Mouse (Mus musculus) kidney, embryonic 16.5 days (tissue): ENCODE data around the gene Rps6kb1. TPM values are rescaled to one million over a fixed set of nuclear protein-coding genes. Genes with fewer than 3 reads are reported as not detected.
A peak's percentile ranks its signal among the peaks of the same experiment; 100 is the strongest.

Experiments
- ATAC-seq: fragments of 200-750 bp; cut with Nextera tagmentation; 2 replicates; pipeline ENCODE4 v1.8.0; 2017; ENCODE audit warnings: moderate TSS enrichment; ENCODE audit not compliant: low FRiP score, low TSS enrichment
- H3K27ac ChIP-seq: fragments of 300-500 bp; sonication (generic); 2 replicates; pipeline ENCODE4 v1.5.1; 2014; ENCODE audit warnings: low read length
- H3K27me3 ChIP-seq: fragments of 300-500 bp; sonication (generic); 2 replicates; pipeline ENCODE4 v1.6.1; 2014; ENCODE audit warnings: low read length, control low read depth, mixed read lengths; ENCODE audit not compliant: insufficient read depth
- H3K36me3 ChIP-seq: fragments of 300-500 bp; sonication (generic); 2 replicates; pipeline ENCODE4 v1.6.1; 2014; ENCODE audit warnings: low read length, control low read depth, mixed read lengths; ENCODE audit not compliant: insufficient read depth
- H3K4me1 ChIP-seq: fragments of 300-500 bp; sonication (generic); 2 replicates; pipeline ENCODE4 v1.6.1; 2014; ENCODE audit warnings: low read length, control low read depth, mixed read lengths; ENCODE audit not compliant: insufficient read depth
- H3K4me2 ChIP-seq: fragments of 300-500 bp; sonication (generic); replicated peaks from 2 replicates; pipeline ENCODE4 v1.6.1; 2014; ENCODE audit warnings: low read depth, low read length
- H3K4me3 ChIP-seq: fragments of 300-500 bp; sonication (generic); 2 replicates; pipeline ENCODE4 v1.5.1; 2014; ENCODE audit warnings: mild to moderate bottlenecking, low read length
- H3K9ac ChIP-seq: fragments of 300-500 bp; sonication (generic); replicated peaks from 2 replicates; pipeline ENCODE4 v1.6.1; 2014; ENCODE audit warnings: low read length
- H3K9me3 ChIP-seq: fragments of 300-500 bp; sonication (generic); 2 replicates; pipeline ENCODE4 v1.6.1; 2016; ENCODE audit warnings: low read length, control low read depth
- WGBS: fragments of 180-500 bp; shearing (Covaris S2); extraction: QIAGEN DNeasy Blood & Tissue Kit; methylation state at CpG from one replicate; pipeline ENCODE4 v1.1.7; 2014; 5-methylcytosine and 5-hydroxymethylcytosine counted together
- polyA plus RNA-seq: library from polyadenylated mRNA; unstranded; fragments of >200 nt; fragmentation: Nextera tagmentation; extraction: Ambion mirVana; gene quantifications from 2 replicates; pipeline ENCODE4 v1.2.1, GENCODE M21; 2015

Rps6kb1 gene
- polyA plus RNA-seq, 1 experiment from 2014 or later, result 51.6 TPM

DNA sequence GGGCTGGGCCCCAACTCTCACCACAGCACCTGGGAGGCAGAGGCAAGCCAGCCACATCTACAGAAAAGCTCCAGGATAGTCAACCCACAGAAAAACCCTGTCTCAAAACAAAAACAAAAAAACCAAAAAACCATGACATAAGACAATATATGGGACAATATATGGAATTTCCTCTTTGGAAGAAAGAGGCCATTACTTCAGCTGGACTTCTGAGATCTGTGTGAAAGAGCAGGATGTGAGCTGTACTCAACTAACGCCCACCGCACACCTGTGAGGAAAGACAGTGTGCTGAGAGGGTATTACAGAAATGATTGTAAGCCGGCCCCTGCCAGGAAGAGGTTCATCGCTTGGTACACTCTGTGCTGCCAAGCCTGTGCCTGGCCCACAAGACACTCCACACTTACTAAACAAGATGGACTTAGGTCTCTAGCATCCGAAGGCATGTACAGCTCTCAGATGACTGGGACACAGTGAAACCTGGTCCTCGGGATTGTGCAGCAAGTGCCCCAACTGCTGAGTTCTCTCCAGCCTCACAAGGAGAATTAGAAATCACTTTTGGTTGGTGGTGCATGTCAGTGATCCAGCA, 29.1 kb upstream of the Rps6kb1 start:
- 79% methylated on average over 6 of the region's 6 CpGs for WGBS
- H3K27me3 ChIP-seq, result no peaks in the 10 kb centered on the region
- H3K4me2 ChIP-seq, result no peak overlapping the region
- H3K9ac ChIP-seq, result no peak overlapping the region
- peaks cover 48% of the 10 kb centered on the region for H3K4me1 ChIP-seq
- ATAC-seq, result no peak
- H3K9me3 ChIP-seq, result no peaks in the 10 kb centered on the region
- H3K27ac ChIP-seq, result no peak overlapping the region
- H3K4me3 ChIP-seq, result no peak overlapping the region
- no peaks in the 10 kb centered on the region for H3K36me3 ChIP-seq

DNA sequence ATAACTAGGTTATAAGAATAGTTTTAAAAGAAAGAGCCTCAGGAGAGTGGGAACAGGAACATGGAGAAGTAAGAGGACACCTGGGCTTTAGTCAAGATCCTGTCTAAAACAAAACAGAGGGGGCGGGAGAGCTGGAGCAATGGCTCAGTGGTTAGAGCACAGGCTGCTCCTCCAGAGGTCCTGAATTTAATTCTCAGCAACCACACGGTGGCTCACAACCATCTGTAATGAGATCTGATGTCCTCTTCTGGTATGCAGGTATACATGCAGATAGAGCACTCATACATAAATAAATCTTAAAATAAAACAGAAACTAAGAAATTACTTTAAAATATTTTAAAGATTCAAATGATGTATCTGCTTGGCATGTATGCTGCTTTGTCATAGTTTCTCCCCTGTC, 28.0 kb upstream of the Rps6kb1 start:
- Histone ChIP-seq H3K36me3 (no peaks in the 10 kb centered on the region), H3K27ac (no peak overlapping the region), H3K9me3 (no peaks in the 10 kb centered on the region), H3K4me1 (peaks cover 40% of the 10 kb centered on the region), H3K9ac (no peak overlapping the region), H3K4me3 (no peak overlapping the region), H3K27me3 (no peaks in the 10 kb centered on the region), H3K4me2 (no peak overlapping the region)
- 56% methylated on average over 2 of the region's 2 CpGs for WGBS
- ATAC-seq, result no peak

DNA sequence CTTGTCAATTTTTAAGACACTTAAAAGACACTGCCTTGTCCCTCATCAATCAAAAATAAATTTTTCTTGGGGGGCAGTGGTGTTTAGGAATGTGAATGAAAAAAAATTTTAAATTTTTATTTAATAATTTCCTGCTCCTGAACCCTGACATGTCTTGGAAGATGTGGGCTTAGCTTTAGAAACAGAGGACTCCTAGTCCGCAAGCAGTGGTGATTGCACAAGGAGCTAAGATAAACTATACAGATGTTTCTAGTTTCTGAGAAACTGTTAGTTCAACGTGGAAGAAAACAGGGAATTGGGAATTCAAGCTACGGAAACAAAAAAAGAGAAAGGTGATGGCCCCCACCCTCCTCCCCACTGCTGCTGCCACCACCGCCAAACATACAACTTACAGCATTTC, 27.3 kb upstream of the Rps6kb1 start:
- 72% methylated on average over 4 of the region's 4 CpGs for WGBS
- Histone ChIP-seq H3K9me3 (no peaks in the 10 kb centered on the region), H3K9ac (no peak overlapping the region), H3K4me3 (no peak overlapping the region), H3K4me1 (peaks cover 32% of the 10 kb centered on the region), H3K4me2 (peak overlapping the region; percentile 22; the same call in 1 of the 2 replicates), H3K27me3 (no peaks in the 10 kb centered on the region), H3K27ac (peak overlapping the region; percentile 76), H3K36me3 (0 out of 2 replicates have a peak, but pooled peaks cover 6% of the 10 kb centered on the region)
- ATAC-seq, result no peak

DNA sequence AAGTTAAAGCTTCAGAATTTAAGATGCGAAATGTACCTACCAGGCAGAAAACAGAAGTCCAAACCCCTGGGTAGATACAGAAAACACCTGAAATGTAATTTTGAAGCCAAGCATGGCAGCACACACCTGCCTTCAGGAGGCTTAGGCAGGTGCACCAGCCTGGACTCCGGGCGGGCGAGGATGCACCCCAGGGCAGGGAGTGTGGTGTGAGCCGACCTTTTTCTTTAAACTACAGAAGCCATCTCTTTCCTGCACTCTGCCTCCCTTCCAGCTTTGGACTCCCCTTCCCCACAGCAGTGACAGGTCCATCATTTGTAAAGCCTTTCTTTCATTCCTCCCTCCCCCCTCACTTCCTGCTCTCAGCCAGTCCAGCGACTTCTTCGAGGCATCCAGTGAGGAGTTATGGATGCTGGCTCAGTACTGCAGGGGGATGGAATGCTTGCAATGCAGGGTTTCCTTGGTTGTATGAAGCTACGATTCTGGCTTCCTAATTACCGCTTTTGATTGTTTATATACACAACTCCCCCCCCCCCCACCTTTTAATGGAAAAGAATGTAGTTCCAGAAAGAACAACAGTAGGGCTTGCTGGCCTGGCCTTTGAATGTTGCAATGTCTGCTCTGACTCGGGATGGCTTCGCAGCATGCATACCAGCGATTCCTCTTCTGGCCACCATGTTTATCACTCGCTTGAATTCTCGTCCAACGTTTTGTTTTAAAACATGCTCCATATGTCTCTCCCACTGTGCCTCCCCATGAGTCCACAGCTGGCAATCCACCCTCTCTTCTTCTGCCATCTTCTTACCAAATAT, 26.6 kb upstream of the Rps6kb1 start:
- peak overlapping the region; percentile 22; the same call in 1 of the 2 replicates for H3K4me2 ChIP-seq
- 35% methylated on average over 15 of the region's 15 CpGs for WGBS
- peak; percentile 85 for ATAC-seq

DNA sequence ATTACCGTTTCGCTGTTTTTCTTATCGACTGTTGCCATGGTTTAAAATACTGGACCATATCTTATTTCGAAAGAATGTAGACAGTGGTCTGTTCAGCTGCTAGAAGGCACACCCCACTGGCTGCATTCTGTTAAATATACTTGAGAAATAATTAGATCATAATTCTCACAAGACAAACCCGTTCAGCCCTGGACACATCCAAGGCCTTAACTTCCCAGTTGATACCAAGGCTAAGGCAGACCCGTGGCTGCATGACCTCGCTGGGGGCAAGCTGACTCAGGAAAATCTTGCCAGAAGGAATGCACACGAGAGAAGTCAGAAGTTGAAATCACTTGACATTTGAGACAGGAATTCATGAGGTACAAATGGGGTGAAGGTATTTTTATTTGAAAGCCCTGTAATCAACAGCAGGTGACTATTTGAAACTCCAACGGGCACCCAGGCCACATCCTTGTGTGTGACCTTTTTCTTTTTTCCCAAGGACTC, 25.7 kb upstream of the Rps6kb1 start:
- H3K27me3 ChIP-seq, result no peaks in the 10 kb centered on the region
- H3K4me1 ChIP-seq, result peaks cover 22% of the 10 kb centered on the region
- H3K4me3 ChIP-seq, result no peak overlapping the region
- ATAC-seq, result no peak
- WGBS, result 27% methylated on average over 9 of the region's 9 CpGs
- H3K9ac ChIP-seq, result no peak overlapping the region
- H3K36me3 ChIP-seq, result 0 out of 2 replicates have a peak, but pooled peaks cover 6% of the 10 kb centered on the region
- H3K27ac ChIP-seq, result peak overlapping the region; percentile 2; the same call in 1 of the 2 replicates
- H3K9me3 ChIP-seq, result no peaks in the 10 kb centered on the region
- no peak overlapping the region for H3K4me2 ChIP-seq

More for the DNA sequence above, 26.6 kb upstream of the Rps6kb1 start:
- H3K4me1 ChIP-seq, result peaks cover 27% of the 10 kb centered on the region
- H3K9ac ChIP-seq, result no peak overlapping the region; the same call in 1 of the 2 replicates
- H3K27me3 ChIP-seq, result no peaks in the 10 kb centered on the region
- no peaks in the 10 kb centered on the region for H3K9me3 ChIP-seq
- peak overlapping the region; percentile 76 for H3K27ac ChIP-seq
- H3K4me3 ChIP-seq, result no peak overlapping the region
- 0 out of 2 replicates have a peak, but pooled peaks cover 6% of the 10 kb centered on the region for H3K36me3 ChIP-seq

DNA sequence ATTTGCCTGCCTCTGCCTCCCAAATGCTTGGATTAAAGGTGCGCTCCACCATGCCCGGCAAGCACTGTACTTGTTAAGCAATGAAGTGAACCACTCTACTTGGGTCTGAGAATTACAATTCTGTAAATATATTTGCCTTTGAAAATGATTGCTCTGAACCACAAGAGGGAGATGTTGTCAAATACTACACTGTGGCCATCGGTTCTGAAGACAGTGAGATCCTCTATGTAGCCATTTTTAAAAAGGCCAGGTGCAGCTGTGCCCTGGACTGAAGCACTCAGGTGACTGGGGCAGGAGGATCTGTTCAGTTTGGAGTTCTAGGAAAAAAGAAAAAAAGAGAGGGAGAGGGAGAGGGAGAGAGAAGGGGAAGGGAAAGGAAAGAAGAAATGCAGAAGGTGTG, 23.8 kb upstream of the Rps6kb1 start:
- WGBS, result 68% methylated on average over 3 of the region's 3 CpGs
- H3K36me3 ChIP-seq, result 0 out of 2 replicates have a peak, but pooled peaks cover 6% of the 10 kb centered on the region
- no peak overlapping the region for H3K9ac ChIP-seq
- H3K9me3 ChIP-seq, result no peaks in the 10 kb centered on the region
- H3K4me3 ChIP-seq, result no peak overlapping the region
- no peak; the same call in 1 of the 2 replicates for ATAC-seq
- H3K4me2 ChIP-seq, result no peak overlapping the region
- peaks cover 22% of the 10 kb centered on the region for H3K4me1 ChIP-seq
- no peaks in the 10 kb centered on the region for H3K27me3 ChIP-seq
- no peak overlapping the region for H3K27ac ChIP-seq

DNA sequence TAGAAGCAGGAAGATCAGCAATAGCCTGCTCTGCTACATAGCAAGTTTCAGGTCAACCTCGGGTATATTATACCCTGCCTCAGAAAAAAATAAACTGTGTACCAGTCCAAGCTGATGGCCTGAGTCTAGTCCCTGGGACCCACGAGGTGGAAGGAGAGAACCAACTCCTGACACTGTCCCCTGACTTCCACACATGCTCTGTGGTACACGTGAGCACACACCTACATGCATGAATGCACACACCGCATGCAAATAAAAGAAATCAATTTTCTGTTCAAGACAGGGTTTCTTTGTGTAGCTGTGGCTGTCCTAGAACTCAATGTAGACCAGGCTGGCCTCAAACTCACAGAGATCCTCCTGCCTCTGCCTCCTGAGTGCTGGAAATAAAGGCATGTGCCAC, 13.7 kb upstream of the Rps6kb1 start:
- Histone ChIP-seq H3K4me3 (no peak overlapping the region), H3K4me1 (no peaks in the 10 kb centered on the region), H3K27ac (no peak overlapping the region), H3K36me3 (peaks cover 9% of the 10 kb centered on the region; the same call in 1 of the 2 replicates), H3K4me2 (no peak overlapping the region), H3K9me3 (no peaks in the 10 kb centered on the region), H3K27me3 (no peaks in the 10 kb centered on the region), H3K9ac (no peak overlapping the region)
- 68% methylated on average over 4 of the region's 4 CpGs for WGBS
- ATAC-seq, result no peak

DNA sequence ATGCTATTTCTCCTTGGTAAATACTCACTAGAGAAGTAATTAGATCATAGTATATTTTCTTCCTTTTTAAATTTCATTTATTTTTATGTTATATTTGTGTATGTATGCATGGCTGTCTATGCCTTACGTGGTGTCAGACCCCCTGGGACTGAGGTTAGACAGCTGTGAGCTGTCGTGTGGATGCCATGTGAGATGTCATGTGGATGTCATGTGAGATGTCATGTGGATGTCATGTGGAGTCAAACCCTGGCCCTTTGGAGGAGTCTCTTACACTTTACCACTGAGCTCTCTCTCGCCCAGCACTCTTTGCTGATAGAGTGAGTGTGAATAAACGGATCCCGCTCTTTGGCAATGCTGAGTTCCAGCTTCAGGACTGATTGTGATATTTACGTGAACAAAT, 8.9 kb upstream of the Rps6kb1 start:
- ATAC-seq, result no peak
- WGBS, result 90% methylated on average over 6 of the region's 6 CpGs
- no peak overlapping the region for H3K4me3 ChIP-seq
- no peaks in the 10 kb centered on the region for H3K4me1 ChIP-seq
- no peaks in the 10 kb centered on the region for H3K9me3 ChIP-seq
- no peak overlapping the region for H3K27ac ChIP-seq
- H3K4me2 ChIP-seq, result no peak overlapping the region
- no peaks in the 10 kb centered on the region for H3K27me3 ChIP-seq
- peaks cover 15% of the 10 kb centered on the region; the same call in 1 of the 2 replicates for H3K36me3 ChIP-seq
- H3K9ac ChIP-seq, result no peak overlapping the region

DNA sequence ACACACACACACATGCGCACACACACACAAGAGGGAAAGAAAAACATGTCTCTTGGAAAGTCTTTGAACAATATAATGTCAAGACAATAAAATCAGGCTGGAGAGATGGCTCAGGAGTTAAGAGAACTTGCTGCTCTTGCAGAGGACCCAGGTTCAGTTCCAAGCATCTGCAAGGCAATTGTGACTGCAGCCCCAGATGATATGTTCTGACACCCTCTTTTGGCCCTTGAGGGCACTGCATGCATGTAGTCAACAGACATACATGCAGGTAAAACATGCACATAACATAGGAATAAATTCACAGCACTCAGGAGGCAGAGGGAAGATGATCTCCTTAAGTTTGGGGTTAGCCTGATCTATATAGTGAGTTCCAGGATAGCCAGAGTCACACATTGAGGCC, 2.8 kb upstream of the Rps6kb1 start:
- peaks cover 9% of the 10 kb centered on the region; the same call in 1 of the 2 replicates for H3K36me3 ChIP-seq
- H3K9me3 ChIP-seq, result no peaks in the 10 kb centered on the region
- H3K27me3 ChIP-seq, result no peaks in the 10 kb centered on the region
- H3K27ac ChIP-seq, result no peak overlapping the region
- ATAC-seq, result no peak
- WGBS, result 100% methylated on average over 1 of the region's 1 CpGs
- H3K4me2 ChIP-seq, result no peak overlapping the region
- no peak overlapping the region for H3K9ac ChIP-seq
- H3K4me3 ChIP-seq, result no peak overlapping the region
- H3K4me1 ChIP-seq, result peaks cover 16% of the 10 kb centered on the region; the same call in 1 of the 2 replicates
